8 mouse cellular contexts compared by ENCODE assay signal in the genomic region with DNA sequence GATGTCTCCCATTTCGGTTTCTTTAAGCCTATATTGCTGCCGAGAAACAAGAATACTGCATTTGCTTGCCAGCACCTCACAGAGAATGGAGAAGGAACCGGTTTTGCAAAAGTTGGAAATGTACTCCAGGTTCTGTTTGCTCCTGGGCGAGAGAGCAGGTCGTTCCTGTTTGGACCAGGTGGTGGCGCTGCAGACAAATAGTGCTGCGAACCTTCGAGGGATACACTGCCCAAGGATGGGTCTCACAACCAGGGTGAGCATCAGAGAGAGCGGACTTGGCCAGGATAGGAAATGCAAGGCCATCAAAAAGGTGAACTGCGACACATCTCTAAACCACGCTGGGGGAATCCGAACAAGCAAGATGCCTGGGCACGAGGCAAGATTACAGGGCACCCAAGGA. TPM values are rescaled to one million over a fixed set of nuclear protein-coding genes. Genes with fewer than 3 reads are reported as not detected.
DNase-seq lines count a peak whose midpoint lies in the region; ATAC-seq lines count a peak whose summit lies in the region.

No protein-coding gene starts in this region.

- no peak overlapping the region for H3K4me3 ChIP-seq in forebrain, embryonic 15.5 days
- no peak overlapping the region for H3K4me3 ChIP-seq in hindbrain, embryonic 16.5 days (ENCODE audit: low read length)

- peak; percentile 64; the same call in 1 of the 2 replicates for ATAC-seq in cerebellum, adult (ENCODE audit: insufficient number of reproducible peaks, low FRiP score, low TSS enrichment)
- peak; percentile 48; the same call in 1 of the 2 replicates for ATAC-seq in forebrain, embryonic 15.5 days (replicated peaks)
- ATAC-seq in hindbrain, embryonic 16.5 days, result peak; percentile 73; the same call in 1 of the 2 replicates

- no peak overlapping the region for H3K4me2 ChIP-seq in forebrain, embryonic 15.5 days (replicated peaks)
- H3K4me2 ChIP-seq in hindbrain, embryonic 16.5 days (ENCODE audit: low read length), result no peak overlapping the region

- no peaks in the 10 kb centered on the region for H3K27me3 ChIP-seq in forebrain, embryonic 15.5 days
- no peaks in the 10 kb centered on the region for H3K27me3 ChIP-seq in hindbrain, embryonic 16.5 days (replicated peaks; ENCODE audit: control insufficient read depth, insufficient read depth, low read length)

- H3K4me1 ChIP-seq in forebrain, embryonic 15.5 days, result no peaks in the 10 kb centered on the region
- no peaks in the 10 kb centered on the region for H3K4me1 ChIP-seq in hindbrain, embryonic 16.5 days (ENCODE audit: control insufficient read depth, insufficient read depth, low read depth, low read length)

- DNase-seq in MN1 (ENCODE audit: low spot score), result peak; percentile 65
- DNase-seq in layer of hippocampus, postnatal 25 days (ENCODE audit: extremely low spot score in 1 of 2, low spot score in 1 of 2), result peak; percentile 72 to 90
- peak; percentile 88 for DNase-seq in lung, postnatal 36 days
- DNase-seq in right cerebral cortex, postnatal 36 days (ENCODE audit: low spot score in 2 of 2), result peak; percentile 33 to 66
- DNase-seq in yolk sac, embryonic 10.5 days (ENCODE audit: low spot score), result peak; percentile 56

- 19% methylated on average over 13 of the region's 13 CpGs for WGBS in forebrain, embryonic 15.5 days
- 19% methylated on average over 13 of the region's 13 CpGs for WGBS in hindbrain, embryonic 16.5 days

- no peak overlapping the region for H3K27ac ChIP-seq in forebrain, embryonic 15.5 days (replicated peaks)
- H3K27ac ChIP-seq in hindbrain, embryonic 16.5 days (ENCODE audit: low read depth, low read length), result no peak overlapping the region

- no peaks in the 10 kb centered on the region for H3K9me3 ChIP-seq in forebrain, embryonic 15.5 days
- no peaks in the 10 kb centered on the region for H3K9me3 ChIP-seq in hindbrain, embryonic 16.5 days (ENCODE audit: control insufficient read depth, low read length)

- H3K9ac ChIP-seq in forebrain, embryonic 15.5 days (replicated peaks), result no peak overlapping the region
- no peak overlapping the region for H3K9ac ChIP-seq in hindbrain, embryonic 16.5 days (ENCODE audit: low read depth, low read length)

- no peaks in the 10 kb centered on the region for H3K36me3 ChIP-seq in forebrain, embryonic 15.5 days
- H3K36me3 ChIP-seq in hindbrain, embryonic 16.5 days (ENCODE audit: control insufficient read depth, insufficient read depth, low read length), result no peaks in the 10 kb centered on the region

RNA-seq across cellular contexts. Expression of gene Ets2, which starts 54.0 kb away (rescaled TPM):
- polyA plus RNA-seq in forebrain, embryonic 15.5 days (2015; fragmentation: Nextera tagmentation; extraction: Ambion mirVana), result 14.4 and 16.9 TPM in 2 replicates
- polyA plus RNA-seq in hindbrain, embryonic 16.5 days (2015; fragmentation: Nextera tagmentation; extraction: Ambion mirVana), result 23.1 and 26.2 TPM in 2 replicates
- total RNA-seq in layer of hippocampus, postnatal 25 days (2021), result 10 to 100 TPM; 61.1 to 65.4 TPM
